8 mouse cellular contexts compared by ENCODE assay signal in the genomic region with DNA sequence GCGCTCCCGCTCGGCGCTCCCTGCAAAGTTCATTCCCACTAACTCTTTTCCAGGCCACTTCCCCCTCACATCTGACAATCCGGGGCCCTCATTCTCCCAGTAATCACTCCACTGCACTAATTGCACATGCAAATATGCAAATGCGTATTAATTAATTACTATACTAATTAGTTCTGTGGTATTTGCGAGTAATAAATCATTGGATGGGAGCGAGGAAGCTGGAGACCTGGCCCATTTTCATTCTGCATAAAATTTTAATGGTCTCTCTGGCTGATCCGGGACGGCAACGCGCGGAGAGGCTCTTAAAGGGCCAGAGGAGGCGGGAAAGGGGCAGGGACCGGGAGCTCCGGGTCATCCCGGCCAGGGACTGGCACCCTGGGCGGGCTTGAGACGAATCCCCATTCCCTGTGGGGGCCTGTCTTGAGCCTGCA. TPM values are rescaled to one million over a fixed set of nuclear protein-coding genes. Genes with fewer than 3 reads are reported as not detected.
A peak's percentile ranks its signal among the peaks of the same experiment; 100 is the strongest.
DNase-seq lines count a peak whose midpoint lies in the region; ATAC-seq and TF ChIP-seq lines count a peak whose summit lies in the region.

No protein-coding gene starts in this region.

- no peak for ATAC-seq in intestine, embryonic 15.5 days

- no peak for TF ChIP-seq POLR2A in myocyte (IDR thresholded peaks at IDR 0.05; ENCODE audit: insufficient read length, low read depth)

- peak overlapping the region; percentile 51 for H3K9ac ChIP-seq in intestine, embryonic 15.5 days

- no peaks in the 10 kb centered on the region for H3K36me3 ChIP-seq in intestine, embryonic 15.5 days
- no peaks in the 10 kb centered on the region for H3K36me3 ChIP-seq in myocyte (ENCODE audit: control insufficient read depth, insufficient read depth)

- no peaks in the 10 kb centered on the region for H3K79me2 ChIP-seq in myocyte (ENCODE audit: control insufficient read depth, insufficient read depth)

- H3K4me1 ChIP-seq in intestine, embryonic 15.5 days (replicated peaks), result peaks cover 37% of the 10 kb centered on the region

- H3K4me2 ChIP-seq in intestine, embryonic 15.5 days (replicated peaks), result peak overlapping the region; percentile 99
- H3K4me2 ChIP-seq in myocyte (ENCODE audit: low read depth), result peak overlapping the region; percentile 99

- H3K4me3 ChIP-seq in layer of hippocampus, adult 2 months, result peak overlapping the region; percentile 63
- H3K4me3 ChIP-seq in intestine, embryonic 15.5 days (replicated peaks), result peak overlapping the region; percentile 52
- H3K4me3 ChIP-seq in myocyte, result peak overlapping the region; percentile 6

- DNase-seq in layer of hippocampus, adult 2 months (ENCODE audit: low spot score in 2 of 2), result no peak
- no peak for DNase-seq in layer of hippocampus, adult 9-11 months
- peak; percentile 68 for DNase-seq in cerebellum, postnatal 14 days
- no peak for DNase-seq in spleen, postnatal 10 days (ENCODE audit: low spot score in 2 of 2)
- DNase-seq in left cerebral cortex, adult 9 months (ENCODE audit: low spot score in 2 of 2), result no peak
- no peak for DNase-seq in gastrocnemius, postnatal 10 days

- peak overlapping the region; percentile 99 for H3K27ac ChIP-seq in layer of hippocampus, adult 2 months
- no peak overlapping the region for H3K27ac ChIP-seq in intestine, embryonic 15.5 days

- no peak for TF ChIP-seq CTCF in layer of hippocampus, adult 2 months (conservative IDR thresholded peaks at IDR 0.05)

- peaks cover 81% of the 10 kb centered on the region for H3K27me3 ChIP-seq in intestine, embryonic 15.5 days (replicated peaks)
- peaks cover 51% of the 10 kb centered on the region for H3K27me3 ChIP-seq in myocyte (ENCODE audit: control insufficient read depth, insufficient read depth, insufficient read length)

- WGBS in intestine, embryonic 15.5 days, result under 1% methylated on average over 19 of the region's 19 CpGs

- H3ac ChIP-seq in myocyte (ENCODE audit: control insufficient read depth, insufficient read length), result peak overlapping the region; percentile 18

- H3K9me3 ChIP-seq in intestine, embryonic 15.5 days, result no peaks in the 10 kb centered on the region

TF ChIP-seq in myocyte, 11 proteins besides CTCF, POLR2A, EP300 and RAD21:
- TF ChIP-seq CEBPB (IDR thresholded peaks at IDR 0.05; ENCODE audit: insufficient read depth, poor library complexity, severe bottlenecking) (no peak), MYOG (IDR thresholded peaks at IDR 0.05; ENCODE audit: control insufficient read depth in 1 of 3, insufficient read depth in 1 of 3, insufficient read length in 2 of 3, low read depth in 2 of 3) (no peak), MAX (IDR thresholded peaks at IDR 0.05; ENCODE audit: low read depth) (no peak)

RNA-seq across cellular contexts. Expression of gene Ppp1r1b, which starts 9.1 kb away (rescaled TPM):
- 10 to 100 TPM; 55.9 to 56.2 TPM for total RNA-seq in layer of hippocampus, adult 2 months (2021)
- polyA plus RNA-seq in intestine, embryonic 15.5 days (2015; fragmentation: Nextera tagmentation; extraction: Ambion mirVana), result 52.2 and 68.9 TPM in 2 replicates
- not detected for polyA plus RNA-seq in myocyte (2012; fragmentation: generic; extraction: Trizol)
- total RNA-seq in gastrocnemius, postnatal 10 days (2021), result under 1 TPM; 0.35 to 0.70 TPM

RNA-seq across cellular contexts. Expression of gene Neurod2, which starts 9.6 kb away (rescaled TPM):
- 100 to 1,000 TPM; 163 to 165 TPM for total RNA-seq in layer of hippocampus, adult 2 months (2021)
- 0.09 TPM in 2 replicates for polyA plus RNA-seq in intestine, embryonic 15.5 days (2015; fragmentation: Nextera tagmentation; extraction: Ambion mirVana)
- not detected for polyA plus RNA-seq in myocyte (2012; fragmentation: generic; extraction: Trizol)
- not detected for total RNA-seq in gastrocnemius, postnatal 10 days (2021)

RNA-seq across cellular contexts. Expression of gene Stard3, which starts 19.1 kb away (rescaled TPM):
- 10 to 100 TPM; 32.9 to 35.5 TPM for total RNA-seq in layer of hippocampus, adult 2 months (2021)
- 39.4 and 39.7 TPM in 2 replicates for polyA plus RNA-seq in intestine, embryonic 15.5 days (2015; fragmentation: Nextera tagmentation; extraction: Ambion mirVana)
- 25.8 TPM for polyA plus RNA-seq in myocyte (2012; fragmentation: generic; extraction: Trizol)
- total RNA-seq in gastrocnemius, postnatal 10 days (2021), result 10 to 100 TPM; 11.4 to 12.1 TPM

RNA-seq across cellular contexts. Expression of gene Tcap, which starts 44.5 kb away (rescaled TPM):
- 1 to 10 TPM in 1 of 2 experiments, under 1 TPM in 1; 0.92 to 1.0 TPM for total RNA-seq in layer of hippocampus, adult 2 months (2021)
- polyA plus RNA-seq in intestine, embryonic 15.5 days (2015; fragmentation: Nextera tagmentation; extraction: Ambion mirVana), result 0.25 TPM in 1 of 2 replicates, not detected in the other
- 131 TPM for polyA plus RNA-seq in myocyte (2012; fragmentation: generic; extraction: Trizol)
- total RNA-seq in gastrocnemius, postnatal 10 days (2021), result 100 to 1,000 TPM; 585 to 712 TPM

RNA-seq across cellular contexts. Expression of gene Pnmt, which starts 47.2 kb away (rescaled TPM):
- not detected for total RNA-seq in layer of hippocampus, adult 2 months (2021)
- 0.19 TPM in 1 of 2 replicates, not detected in the other for polyA plus RNA-seq in intestine, embryonic 15.5 days (2015; fragmentation: Nextera tagmentation; extraction: Ambion mirVana)
- polyA plus RNA-seq in myocyte (2012; fragmentation: generic; extraction: Trizol), result 2.2 TPM
- under 1 TPM; 0.28 to 0.77 TPM for total RNA-seq in gastrocnemius, postnatal 10 days (2021)

Comparison
In these comparisons a context has a peak if more than half of its experiments do, and no peak if none do; other contexts are left out.
1. DNase-seq: peak in cerebellum, postnatal 14 days (2 of 2); none in layer of hippocampus, adult 2 months (0 of 2), layer of hippocampus, adult 9-11 months (single experiment), spleen, postnatal 10 days (0 of 2), left cerebral cortex, adult 9 months (0 of 2) and gastrocnemius, postnatal 10 days (single experiment).
2. H3K4me3 ChIP-seq: peak in every context shown above with its lines; median percentile 63 in layer of hippocampus, adult 2 months; 52 in intestine, embryonic 15.5 days; 6 in myocyte.
3. RNA of gene Ppp1r1b, which starts 9.1 kb away (total RNA-seq): 55.9 to 56.2 TPM in layer of hippocampus, adult 2 months; 0.35 to 0.70 TPM in gastrocnemius, postnatal 10 days; every median in the first group is over 10 times any median in the second.
4. RNA of gene Neurod2, which starts 9.6 kb away (total RNA-seq): 163 to 165 TPM in layer of hippocampus, adult 2 months; not detected in gastrocnemius, postnatal 10 days; every median in the first group is over 100 times any median in the second.